Mouse (Mus musculus): ENCODE results near the gene Fubp1. TPM values are rescaled to one million over a fixed set of nuclear protein-coding genes. Genes with fewer than 3 reads are reported as not detected.

Gene Fubp1
- polyA plus RNA-seq, 1 experiment from 2014 or later = 178 TPM

- Histone ChIP-seq H3K4me3 (replicated peaks; ENCODE audit: low read depth, low read length) (no peak overlapping the region; the same call in 1 of the 2 replicates), H3K4me2 (ENCODE audit: low read length) (peak overlapping the region; percentile 49), H3K27ac (no peak overlapping the region), H3K9me3 (replicated peaks; ENCODE audit: low read length) (no peaks in the 10 kb centered on the region), H3K9ac (ENCODE audit: low read depth, low read length) (no peak overlapping the region), H3K36me3 (ENCODE audit: insufficient read depth, low read length) (no peaks in the 10 kb centered on the region), H3K27me3 (ENCODE audit: insufficient read depth, low read length) (no peaks in the 10 kb centered on the region), H3K4me1 (replicated peaks; ENCODE audit: insufficient read depth, low read length) (peaks cover 5% of the 10 kb centered on the region; the same call in 1 of the 2 replicates)
- 23% methylated on average over 29 of the region's 29 CpGs for WGBS
- TF ChIP-seq CTCF (IDR thresholded peaks at IDR 0.05; ENCODE audit: low read depth) = no peak
- no peak for ATAC-seq (replicated peaks; ENCODE audit: low FRiP score, low read depth)
- no peak for DNase-seq (ENCODE audit: low spot score)
Observed at GRCm38 (mm10) chr3:152166699-152167451, 43.3 kb upstream of the Fubp1 start.

- Histone ChIP-seq H3K4me2 (ENCODE audit: low read length) (no peak overlapping the region), H3K4me1 (replicated peaks; ENCODE audit: insufficient read depth, low read length) (peaks cover 5% of the 10 kb centered on the region; the same call in 1 of the 2 replicates), H3K27me3 (ENCODE audit: insufficient read depth, low read length) (no peaks in the 10 kb centered on the region), H3K9me3 (replicated peaks; ENCODE audit: low read length) (no peaks in the 10 kb centered on the region), H3K9ac (ENCODE audit: low read depth, low read length) (no peak overlapping the region), H3K27ac (no peak overlapping the region), H3K36me3 (ENCODE audit: insufficient read depth, low read length) (no peaks in the 10 kb centered on the region), H3K4me3 (replicated peaks; ENCODE audit: low read depth, low read length) (no peak overlapping the region)
- 94% methylated on average over 10 of the region's 10 CpGs for WGBS
- TF ChIP-seq CTCF (IDR thresholded peaks at IDR 0.05; ENCODE audit: low read depth) = no peak
- ATAC-seq (replicated peaks; ENCODE audit: low FRiP score, low read depth) (no peak), DNase-seq (ENCODE audit: low spot score) (no peak)
Observed at GRCm38 (mm10) chr3:152168007-152168406, 42.2 kb upstream of the Fubp1 start.

- Histone ChIP-seq H3K27ac (no peak overlapping the region), H3K9ac (ENCODE audit: low read depth, low read length) (no peak overlapping the region), H3K4me2 (ENCODE audit: low read length) (no peak overlapping the region), H3K27me3 (ENCODE audit: insufficient read depth, low read length) (no peaks in the 10 kb centered on the region), H3K4me1 (replicated peaks; ENCODE audit: insufficient read depth, low read length) (peaks cover 5% of the 10 kb centered on the region; the same call in 1 of the 2 replicates), H3K36me3 (ENCODE audit: insufficient read depth, low read length) (no peaks in the 10 kb centered on the region), H3K4me3 (replicated peaks; ENCODE audit: low read depth, low read length) (no peak overlapping the region), H3K9me3 (replicated peaks; ENCODE audit: low read length) (no peaks in the 10 kb centered on the region)
- TF ChIP-seq CTCF (IDR thresholded peaks at IDR 0.05; ENCODE audit: low read depth) = no peak
- WGBS = 38% methylated on average over 1 of the region's 1 CpGs
- ATAC-seq (replicated peaks; ENCODE audit: low FRiP score, low read depth) = no peak
- DNase-seq (ENCODE audit: low spot score) = peak; percentile 77
Observed at GRCm38 (mm10) chr3:152170407-152170806, 39.8 kb upstream of the Fubp1 start.

- Histone ChIP-seq H3K9me3 (replicated peaks; ENCODE audit: low read length) (no peaks in the 10 kb centered on the region), H3K4me1 (replicated peaks; ENCODE audit: insufficient read depth, low read length) (peaks cover 5% of the 10 kb centered on the region; the same call in 1 of the 2 replicates), H3K4me3 (replicated peaks; ENCODE audit: low read depth, low read length) (no peak overlapping the region), H3K27me3 (ENCODE audit: insufficient read depth, low read length) (no peaks in the 10 kb centered on the region), H3K4me2 (ENCODE audit: low read length) (no peak overlapping the region), H3K27ac (no peak overlapping the region), H3K9ac (ENCODE audit: low read depth, low read length) (no peak overlapping the region), H3K36me3 (ENCODE audit: insufficient read depth, low read length) (no peaks in the 10 kb centered on the region)
- DNase-seq (ENCODE audit: low spot score) = no peak
- WGBS = 69% methylated on average over 2 of the region's 2 CpGs
- ATAC-seq (replicated peaks; ENCODE audit: low FRiP score, low read depth) = no peak
- no peak for TF ChIP-seq CTCF (IDR thresholded peaks at IDR 0.05; ENCODE audit: low read depth)
Observed at GRCm38 (mm10) chr3:152171236-152171635, 39.0 kb upstream of the Fubp1 start.

GRCm38 (mm10) chr3:152171862-152172261 is 38.4 kb upstream of the Fubp1 start:
- Histone ChIP-seq H3K36me3 (ENCODE audit: insufficient read depth, low read length) (no peaks in the 10 kb centered on the region), H3K4me2 (ENCODE audit: low read length) (no peak overlapping the region), H3K27ac (no peak overlapping the region), H3K4me3 (replicated peaks; ENCODE audit: low read depth, low read length) (no peak overlapping the region), H3K27me3 (ENCODE audit: insufficient read depth, low read length) (no peaks in the 10 kb centered on the region), H3K9me3 (replicated peaks; ENCODE audit: low read length) (no peaks in the 10 kb centered on the region), H3K4me1 (replicated peaks; ENCODE audit: insufficient read depth, low read length) (peaks cover 5% of the 10 kb centered on the region; the same call in 1 of the 2 replicates), H3K9ac (ENCODE audit: low read depth, low read length) (no peak overlapping the region)
- DNase-seq (ENCODE audit: low spot score) = no peak
- peak; percentile 29; the same call in 1 of the 2 replicates for TF ChIP-seq CTCF (IDR thresholded peaks at IDR 0.05; ENCODE audit: low read depth)
- ATAC-seq (replicated peaks; ENCODE audit: low FRiP score, low read depth) = no peak
- 37% methylated on average over 7 of the region's 7 CpGs for WGBS

GRCm38 (mm10) chr3:152172322-152172935 is 37.8 kb upstream of the Fubp1 start:
- WGBS = 61% methylated on average over 7 of the region's 7 CpGs
- ATAC-seq (replicated peaks; ENCODE audit: low FRiP score, low read depth) = no peak
- DNase-seq (ENCODE audit: low spot score) = no peak

More at GRCm38 (mm10) chr3:152172322-152172935, 37.8 kb upstream of the Fubp1 start:
- no peak overlapping the region for H3K4me3 ChIP-seq (replicated peaks; ENCODE audit: low read depth, low read length)
- no peak overlapping the region for H3K4me2 ChIP-seq (ENCODE audit: low read length)
- H3K27ac ChIP-seq = no peak overlapping the region
- H3K9ac ChIP-seq (ENCODE audit: low read depth, low read length) = no peak overlapping the region
- no peaks in the 10 kb centered on the region for H3K9me3 ChIP-seq (replicated peaks; ENCODE audit: low read length)
- H3K27me3 ChIP-seq (ENCODE audit: insufficient read depth, low read length) = no peaks in the 10 kb centered on the region
- no peaks in the 10 kb centered on the region for H3K36me3 ChIP-seq (ENCODE audit: insufficient read depth, low read length)
- no peak for TF ChIP-seq CTCF (IDR thresholded peaks at IDR 0.05; ENCODE audit: low read depth)
- H3K4me1 ChIP-seq (replicated peaks; ENCODE audit: insufficient read depth, low read length) = peaks cover 5% of the 10 kb centered on the region; the same call in 1 of the 2 replicates
